Mouse (Mus musculus) midbrain, embryonic 12.5 days (tissue): ENCODE data around the gene D17H6S53E. TPM values are rescaled to one million over a fixed set of nuclear protein-coding genes. Genes with fewer than 3 reads are reported as not detected.
A peak's percentile ranks its signal among the peaks of the same experiment; 100 is the strongest.

Source experiments
- ATAC-seq: fragments of 200-750 bp; cut with Nextera tagmentation; 2 replicates; pipeline ENCODE4 v1.8.0; 2017; ENCODE audit warnings: low read depth, moderate TSS enrichment, moderate library complexity; ENCODE audit not compliant: low FRiP score
- H3K27ac ChIP-seq: fragments of 300-500 bp; sonication (generic); replicated peaks from 2 replicates; pipeline ENCODE4 v1.5.1; 2016; ENCODE audit warnings: mild to moderate bottlenecking
- H3K27me3 ChIP-seq: fragments of 300-500 bp; sonication (generic); 2 replicates; pipeline ENCODE4 v1.6.1; 2016; ENCODE audit warnings: mild to moderate bottlenecking
- H3K36me3 ChIP-seq: fragments of 300-500 bp; sonication (generic); 2 replicates; pipeline ENCODE4 v1.6.1; 2016
- H3K4me1 ChIP-seq: fragments of 300-500 bp; sonication (generic); 2 replicates; pipeline ENCODE4 v1.6.1; 2016
- H3K4me2 ChIP-seq: fragments of 300-500 bp; sonication (generic); replicated peaks from 2 replicates; pipeline ENCODE4 v1.6.1; 2016; ENCODE audit warnings: mild to moderate bottlenecking, moderate library complexity
- H3K4me3 ChIP-seq: fragments of 300-500 bp; sonication (generic); 2 replicates; pipeline ENCODE4 v1.5.1; 2016; ENCODE audit warnings: mild to moderate bottlenecking
- H3K9ac ChIP-seq: fragments of 300-500 bp; sonication (generic); replicated peaks from 2 replicates; pipeline ENCODE4 v1.6.1; 2016; ENCODE audit warnings: mild to moderate bottlenecking, moderate library complexity
- H3K9me3 ChIP-seq: fragments of 300-500 bp; sonication (generic); 2 replicates; pipeline ENCODE4 v1.6.1; 2016; ENCODE audit warnings: mild to moderate bottlenecking
- WGBS: fragments of 180-500 bp; shearing (Covaris S2); methylation state at CpG from one replicate; pipeline ENCODE4 v1.1.7; 2016; 5-methylcytosine and 5-hydroxymethylcytosine counted together
- polyA plus RNA-seq: library from polyadenylated mRNA; unstranded; fragments of >200 nt; fragmentation: Nextera tagmentation; extraction: Ambion mirVana; gene quantifications from 2 replicates; pipeline ENCODE4 v1.2.1, GENCODE M21; 2016

D17H6S53E gene
- 8.0 and 9.1 TPM in 2 replicates for polyA plus RNA-seq

- ATAC-seq: 0 out of 2 replicates have a peak, but pooled peaks have one; percentile 20
- H3K27me3 ChIP-seq: no peaks in the 10 kb centered on the region
- H3K4me2 ChIP-seq: peak within 1 kb of the TSS; percentile 74
- peaks cover 37% of the 10 kb centered on the region for H3K4me1 ChIP-seq
- peak within 1 kb of the TSS; percentile 63 for H3K4me3 ChIP-seq
- H3K9me3 ChIP-seq: no peaks in the 10 kb centered on the region
- peak within 1 kb of the TSS; percentile 86 for H3K9ac ChIP-seq
- under 1% methylated on average over 36 of the region's 36 CpGs for WGBS
- peaks cover 27% of the 10 kb centered on the region for H3K36me3 ChIP-seq
- H3K27ac ChIP-seq: peak within 1 kb of the TSS; percentile 64
Observed at GRCm38 (mm10) chr17:35126206-35126611, at the start of gene D17H6S53E. TSS of gene D17H6S53E (plus strand) at chr17:35126373.

GRCm38 (mm10) chr17:35076507-35077176 lies 49.5 kb upstream of the D17H6S53E start, which contains the start of gene Ly6g6e:
TSS of gene Ly6g6e (plus strand) at chr17:35076902.
- WGBS: 26% methylated on average over 10 of the region's 10 CpGs
- Histone ChIP-seq H3K36me3 (no peaks in the 10 kb centered on the region), H3K4me3 (peak within 1 kb of the TSS; percentile 17), H3K9me3 (no peaks in the 10 kb centered on the region), H3K4me2 (peak within 1 kb of the TSS; percentile 42), H3K9ac (0 out of 2 replicates have a peak within 1 kb of the TSS, but pooled peaks have one; percentile 25), H3K27ac (no peak within 1 kb of the TSS; the same call in 1 of the 2 replicates), H3K27me3 (peaks cover 11% of the 10 kb centered on the region), H3K4me1 (peaks cover 18% of the 10 kb centered on the region)
- no peak for ATAC-seq

GRCm38 (mm10) chr17:35077285-35077684 lies 48.9 kb upstream of the D17H6S53E start:
- WGBS: 49% methylated on average over 2 of the region's 2 CpGs
- no peak overlapping the region for H3K27ac ChIP-seq
- no peaks in the 10 kb centered on the region for H3K36me3 ChIP-seq
- 0 out of 2 replicates have a peak overlapping the region, but pooled peaks have one; percentile 25 for H3K9ac ChIP-seq
- peaks cover 18% of the 10 kb centered on the region for H3K4me1 ChIP-seq
- 0 out of 2 replicates have a peak overlapping the region, but pooled peaks have one; percentile 17 for H3K4me3 ChIP-seq
- ATAC-seq: no peak
- peaks cover 11% of the 10 kb centered on the region for H3K27me3 ChIP-seq
- H3K9me3 ChIP-seq: no peaks in the 10 kb centered on the region
- peak overlapping the region; percentile 42 for H3K4me2 ChIP-seq

- ATAC-seq: peak; percentile 44; the same call in 1 of the 2 replicates
- no peaks in the 10 kb centered on the region for H3K36me3 ChIP-seq
- no peak within 1 kb of the TSS; the same call in 1 of the 2 replicates for H3K27ac ChIP-seq
- H3K27me3 ChIP-seq: peaks cover 11% of the 10 kb centered on the region
- WGBS: 9% methylated on average over 14 of the region's 14 CpGs
- 0 out of 2 replicates have a peak within 1 kb of the TSS, but pooled peaks have one; percentile 25 for H3K9ac ChIP-seq
- peak within 1 kb of the TSS; percentile 17 for H3K4me3 ChIP-seq
- H3K4me1 ChIP-seq: peaks cover 18% of the 10 kb centered on the region
- H3K9me3 ChIP-seq: no peaks in the 10 kb centered on the region
- H3K4me2 ChIP-seq: peak within 1 kb of the TSS; percentile 42
Observed at GRCm38 (mm10) chr17:35077786-35078233, 48.4 kb upstream of the D17H6S53E start, which contains the start of gene Ly6g6d. TSS of gene Ly6g6d (minus strand) at chr17:35078065.

GRCm38 (mm10) chr17:35079778-35080177 lies 46.4 kb upstream of the D17H6S53E start:
- Histone ChIP-seq H3K9ac (no peak overlapping the region), H3K36me3 (no peaks in the 10 kb centered on the region), H3K27ac (no peak overlapping the region), H3K4me2 (no peak overlapping the region), H3K27me3 (peaks cover 11% of the 10 kb centered on the region), H3K9me3 (no peaks in the 10 kb centered on the region), H3K4me1 (peaks cover 18% of the 10 kb centered on the region), H3K4me3 (no peak overlapping the region)
- ATAC-seq: no peak
- 74% methylated on average over 9 of the region's 9 CpGs for WGBS

- H3K9ac ChIP-seq: no peak overlapping the region
- no peaks in the 10 kb centered on the region for H3K9me3 ChIP-seq
- peaks cover 11% of the 10 kb centered on the region for H3K27me3 ChIP-seq
- no peak overlapping the region for H3K27ac ChIP-seq
- no peak overlapping the region for H3K4me3 ChIP-seq
- ATAC-seq: no peak
- 64% methylated on average over 6 of the region's 6 CpGs for WGBS
- no peaks in the 10 kb centered on the region for H3K36me3 ChIP-seq
- H3K4me2 ChIP-seq: no peak overlapping the region
- H3K4me1 ChIP-seq: peaks cover 18% of the 10 kb centered on the region
Observed at GRCm38 (mm10) chr17:35080248-35080647, 45.9 kb upstream of the D17H6S53E start.

- Histone ChIP-seq H3K4me1 (peaks cover 18% of the 10 kb centered on the region), H3K9ac (no peak overlapping the region), H3K4me2 (no peak overlapping the region)
Observed at GRCm38 (mm10) chr17:35080710-35081109, 45.5 kb upstream of the D17H6S53E start.

GRCm38 (mm10) chr17:35082841-35083576 lies 43.2 kb upstream of the D17H6S53E start:
- H3K4me2 ChIP-seq: no peak overlapping the region

More at GRCm38 (mm10) chr17:35080710-35081109, 45.5 kb upstream of the D17H6S53E start:
- no peaks in the 10 kb centered on the region for H3K36me3 ChIP-seq
- H3K27ac ChIP-seq: no peak overlapping the region
- H3K27me3 ChIP-seq: peaks cover 11% of the 10 kb centered on the region
- H3K4me3 ChIP-seq: no peak overlapping the region
- no peak for ATAC-seq
- H3K9me3 ChIP-seq: no peaks in the 10 kb centered on the region
- 90% methylated on average over 4 of the region's 4 CpGs for WGBS

GRCm38 (mm10) chr17:35083929-35084497 lies 42.2 kb upstream of the D17H6S53E start:
- Histone ChIP-seq H3K9me3 (no peaks in the 10 kb centered on the region), H3K4me3 (no peak overlapping the region), H3K36me3 (no peaks in the 10 kb centered on the region), H3K27me3 (peaks cover 5% of the 10 kb centered on the region; the same call in 1 of the 2 replicates), H3K4me1 (no peaks in the 10 kb centered on the region), H3K4me2 (no peak overlapping the region), H3K9ac (no peak overlapping the region), H3K27ac (no peak overlapping the region)
- 89% methylated on average over 3 of the region's 3 CpGs for WGBS
- ATAC-seq: no peak

More at GRCm38 (mm10) chr17:35082841-35083576, 43.2 kb upstream of the D17H6S53E start:
- Histone ChIP-seq H3K9me3 (no peaks in the 10 kb centered on the region), H3K27ac (no peak overlapping the region), H3K9ac (no peak overlapping the region), H3K4me1 (peaks cover 1% of the 10 kb centered on the region), H3K4me3 (no peak overlapping the region), H3K36me3 (no peaks in the 10 kb centered on the region), H3K27me3 (peaks cover 5% of the 10 kb centered on the region; the same call in 1 of the 2 replicates)
- 86% methylated on average over 16 of the region's 16 CpGs for WGBS
- ATAC-seq: no peak

- 87% methylated on average over 7 of the region's 7 CpGs for WGBS
- no peak within 1 kb of the TSS for H3K9ac ChIP-seq
- no peaks in the 10 kb centered on the region for H3K27me3 ChIP-seq
- H3K4me1 ChIP-seq: peaks cover 7% of the 10 kb centered on the region
- no peak within 1 kb of the TSS for H3K4me2 ChIP-seq
- no peak for ATAC-seq
- H3K4me3 ChIP-seq: no peak within 1 kb of the TSS
- H3K9me3 ChIP-seq: no peaks in the 10 kb centered on the region
- no peaks in the 10 kb centered on the region for H3K36me3 ChIP-seq
- H3K27ac ChIP-seq: no peak within 1 kb of the TSS
Observed at GRCm38 (mm10) chr17:35085208-35085865, 40.8 kb upstream of the D17H6S53E start, which contains the start of gene Ly6g6f. TSS of gene Ly6g6f (minus strand) at chr17:35085610.

GRCm38 (mm10) chr17:35088151-35088550 lies 38.0 kb upstream of the D17H6S53E start:
- Histone ChIP-seq H3K4me3 (no peak overlapping the region), H3K4me1 (peaks cover 13% of the 10 kb centered on the region), H3K9ac (no peak overlapping the region), H3K27ac (no peak overlapping the region), H3K36me3 (peaks cover 20% of the 10 kb centered on the region), H3K4me2 (no peak overlapping the region), H3K9me3 (no peaks in the 10 kb centered on the region), H3K27me3 (no peaks in the 10 kb centered on the region)
- no peak for ATAC-seq
- 54% methylated on average over 2 of the region's 2 CpGs for WGBS
